Mouse (Mus musculus): ENCODE measurements around the gene Ppard. TPM values are rescaled to one million over a fixed set of nuclear protein-coding genes. Genes with fewer than 3 reads are reported as not detected.
"Not testable (repeated sequence)": the region's sequence is repeated elsewhere in the genome, so short reads cannot be mapped to it uniquely, and the experiment has no call there.

The Ppard gene
- total and polyA plus RNA-seq, 2 experiments from 2014 or later = 1.4 to 23.1 TPM

GRCm38 (mm10) chr17:28317725-28318124 is 85.2 kb downstream of the Ppard start:
- Histone ChIP-seq H3K4me1 (ENCODE audit: control insufficient read depth, insufficient read depth) (peaks cover 6% of the 10 kb centered on the region; the same call in 1 of the 2 replicates), H3K36me3 (replicated peaks; ENCODE audit: control insufficient read depth, insufficient read depth, low read length) (peaks cover 50% of the 10 kb centered on the region), H3K9me3 (replicated peaks; ENCODE audit: control insufficient read depth, low read length) (no peaks in the 10 kb centered on the region), H3K27me3 (ENCODE audit: control insufficient read depth, insufficient read depth, low read length) (no peaks in the 10 kb centered on the region), H3K27ac (ENCODE audit: low read depth) (no peak overlapping the region), H3K4me2 (ENCODE audit: low read depth, low read length) (no peak overlapping the region), H3K4me3 (ENCODE audit: low read depth, low read length) (no peak overlapping the region), H3K9ac (replicated peaks; ENCODE audit: low read depth, low read length) (no peak overlapping the region)
- DNase-seq (ENCODE audit: low spot score) (no peak), ATAC-seq (ENCODE audit: insufficient read depth, low read depth) (no peak)
- WGBS = 89% methylated on average over 9 of the region's 9 CpGs
- TF ChIP-seq EP300 (IDR thresholded peaks at IDR 0.05; ENCODE audit: low read depth) = no peak
- TF ChIP-seq CTCF (IDR thresholded peaks at IDR 0.05; ENCODE audit: low read depth) = no peak

- no peaks in the 10 kb centered on the region for H3K4me1 ChIP-seq (ENCODE audit: control insufficient read depth, insufficient read depth)
- no peak overlapping the region for H3K4me3 ChIP-seq (ENCODE audit: low read depth, low read length)
- H3K27ac ChIP-seq (ENCODE audit: low read depth) = no peak overlapping the region
- H3K9me3 ChIP-seq (replicated peaks; ENCODE audit: control insufficient read depth, low read length) = no peaks in the 10 kb centered on the region
- no peak for ATAC-seq (ENCODE audit: insufficient read depth, low read depth)
- no peak overlapping the region for H3K9ac ChIP-seq (replicated peaks; ENCODE audit: low read depth, low read length)
- no peak overlapping the region for H3K4me2 ChIP-seq (ENCODE audit: low read depth, low read length)
- TF ChIP-seq CTCF (IDR thresholded peaks at IDR 0.05; ENCODE audit: low read depth) = no peak
- TF ChIP-seq EP300 (IDR thresholded peaks at IDR 0.05; ENCODE audit: low read depth) = no peak
- WGBS = 92% methylated on average over 4 of the region's 4 CpGs
- no peak for DNase-seq (ENCODE audit: low spot score)
- peaks cover 59% of the 10 kb centered on the region for H3K36me3 ChIP-seq (replicated peaks; ENCODE audit: control insufficient read depth, insufficient read depth, low read length)
- no peaks in the 10 kb centered on the region for H3K27me3 ChIP-seq (ENCODE audit: control insufficient read depth, insufficient read depth, low read length)
Measured at GRCm38 (mm10) chr17:28321700-28322099, 89.2 kb downstream of the Ppard start.

- ATAC-seq (ENCODE audit: insufficient read depth, low read depth) = no peak
- Histone ChIP-seq H3K27ac (ENCODE audit: low read depth) (no peak overlapping the region), H3K4me3 (ENCODE audit: low read depth, low read length) (no peak overlapping the region), H3K27me3 (ENCODE audit: control insufficient read depth, insufficient read depth, low read length) (no peaks in the 10 kb centered on the region), H3K9me3 (replicated peaks; ENCODE audit: control insufficient read depth, low read length) (no peaks in the 10 kb centered on the region), H3K9ac (replicated peaks; ENCODE audit: low read depth, low read length) (no peak overlapping the region), H3K4me2 (ENCODE audit: low read depth, low read length) (no peak overlapping the region), H3K36me3 (replicated peaks; ENCODE audit: control insufficient read depth, insufficient read depth, low read length) (peaks cover 39% of the 10 kb centered on the region), H3K4me1 (ENCODE audit: control insufficient read depth, insufficient read depth) (peaks cover 9% of the 10 kb centered on the region; the same call in 1 of the 2 replicates)
- TF ChIP-seq CTCF (IDR thresholded peaks at IDR 0.05; ENCODE audit: low read depth) (no peak), EP300 (IDR thresholded peaks at IDR 0.05; ENCODE audit: low read depth) (no peak)
- no peak for DNase-seq (ENCODE audit: low spot score)
- WGBS = 81% methylated on average over 8 of the region's 8 CpGs
Measured at GRCm38 (mm10) chr17:28323786-28324185, 91.3 kb downstream of the Ppard start.

GRCm38 (mm10) chr17:28324416-28324815 is 91.9 kb downstream of the Ppard start:
- not testable (repeated sequence) for ATAC-seq (ENCODE audit: insufficient read depth, low read depth); H3K27ac ChIP-seq (ENCODE audit: low read depth); DNase-seq (ENCODE audit: low spot score); H3K4me2 ChIP-seq (ENCODE audit: low read depth, low read length); H3K27me3 ChIP-seq (ENCODE audit: control insufficient read depth, insufficient read depth, low read length); H3K4me3 ChIP-seq (ENCODE audit: low read depth, low read length); H3K9me3 ChIP-seq (replicated peaks; ENCODE audit: control insufficient read depth, low read length); H3K9ac ChIP-seq (replicated peaks; ENCODE audit: low read depth, low read length)
- Histone ChIP-seq H3K36me3 (replicated peaks; ENCODE audit: control insufficient read depth, insufficient read depth, low read length) (peaks cover 32% of the 10 kb centered on the region), H3K4me1 (ENCODE audit: control insufficient read depth, insufficient read depth) (peaks cover 10% of the 10 kb centered on the region)
- 90% methylated on average over 7 of the region's 7 CpGs for WGBS

- Histone ChIP-seq H3K9me3 (replicated peaks; ENCODE audit: control insufficient read depth, low read length) (no peaks in the 10 kb centered on the region), H3K36me3 (replicated peaks; ENCODE audit: control insufficient read depth, insufficient read depth, low read length) (peaks cover 33% of the 10 kb centered on the region), H3K4me2 (ENCODE audit: low read depth, low read length) (no peak overlapping the region), H3K9ac (replicated peaks; ENCODE audit: low read depth, low read length) (no peak overlapping the region), H3K27me3 (ENCODE audit: control insufficient read depth, insufficient read depth, low read length) (no peaks in the 10 kb centered on the region), H3K4me3 (ENCODE audit: low read depth, low read length) (no peak overlapping the region), H3K27ac (ENCODE audit: low read depth) (no peak overlapping the region), H3K4me1 (ENCODE audit: control insufficient read depth, insufficient read depth) (peaks cover 18% of the 10 kb centered on the region)
- ATAC-seq (ENCODE audit: insufficient read depth, low read depth) (no peak), DNase-seq (ENCODE audit: low spot score) (no peak)
- WGBS = 87% methylated on average over 7 of the region's 8 CpGs
- TF ChIP-seq EP300 (IDR thresholded peaks at IDR 0.05; ENCODE audit: low read depth) (no peak), CTCF (IDR thresholded peaks at IDR 0.05; ENCODE audit: low read depth) (no peak)
Measured at GRCm38 (mm10) chr17:28325751-28326150, 93.3 kb downstream of the Ppard start.

- no peak for TF ChIP-seq EP300 (IDR thresholded peaks at IDR 0.05; ENCODE audit: low read depth)
- TF ChIP-seq CTCF (IDR thresholded peaks at IDR 0.05; ENCODE audit: low read depth) = no peak
- Histone ChIP-seq H3K9me3 (replicated peaks; ENCODE audit: control insufficient read depth, low read length) (no peaks in the 10 kb centered on the region), H3K4me3 (ENCODE audit: low read depth, low read length) (no peak overlapping the region), H3K36me3 (replicated peaks; ENCODE audit: control insufficient read depth, insufficient read depth, low read length) (peaks cover 30% of the 10 kb centered on the region), H3K27me3 (ENCODE audit: control insufficient read depth, insufficient read depth, low read length) (no peaks in the 10 kb centered on the region), H3K4me1 (ENCODE audit: control insufficient read depth, insufficient read depth) (peaks cover 18% of the 10 kb centered on the region), H3K4me2 (ENCODE audit: low read depth, low read length) (no peak overlapping the region), H3K9ac (replicated peaks; ENCODE audit: low read depth, low read length) (no peak overlapping the region; the same call in 1 of the 2 replicates), H3K27ac (ENCODE audit: low read depth) (no peak overlapping the region)
- ATAC-seq (ENCODE audit: insufficient read depth, low read depth) (no peak), DNase-seq (ENCODE audit: low spot score) (no peak)
- WGBS = 81% methylated on average over 3 of the region's 3 CpGs
Measured at GRCm38 (mm10) chr17:28326951-28327350, 94.5 kb downstream of the Ppard start.
